Mouse (Mus musculus): ENCODE data around the gene Gm4847.

Gm4847 gene

DNA sequence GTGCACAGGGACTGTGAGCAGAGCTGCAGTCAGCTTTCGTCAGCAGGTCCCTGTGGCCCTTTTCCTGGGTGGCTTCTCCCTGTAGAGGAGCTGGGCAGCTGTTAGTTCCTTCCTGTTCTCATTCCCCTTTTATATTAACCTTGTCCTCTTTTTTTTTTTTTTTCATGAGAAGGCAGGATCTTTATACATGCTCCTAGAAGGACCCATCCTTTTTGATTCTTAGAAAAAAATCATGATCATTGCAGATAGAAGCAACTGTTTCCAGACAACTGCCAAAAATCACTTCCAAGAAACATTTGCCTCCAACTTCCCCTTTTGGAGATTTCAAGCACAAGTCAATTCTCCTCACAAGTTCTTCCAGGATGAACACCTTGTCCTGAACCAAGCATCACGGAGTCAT lies at the start of gene Gm4847:
Gm4847 (minus strand) TSS at position 101 of the 400 bp plus-strand sequence.
- ATAC-seq (ENCODE audit: low TSS enrichment) = no peak

DNA sequence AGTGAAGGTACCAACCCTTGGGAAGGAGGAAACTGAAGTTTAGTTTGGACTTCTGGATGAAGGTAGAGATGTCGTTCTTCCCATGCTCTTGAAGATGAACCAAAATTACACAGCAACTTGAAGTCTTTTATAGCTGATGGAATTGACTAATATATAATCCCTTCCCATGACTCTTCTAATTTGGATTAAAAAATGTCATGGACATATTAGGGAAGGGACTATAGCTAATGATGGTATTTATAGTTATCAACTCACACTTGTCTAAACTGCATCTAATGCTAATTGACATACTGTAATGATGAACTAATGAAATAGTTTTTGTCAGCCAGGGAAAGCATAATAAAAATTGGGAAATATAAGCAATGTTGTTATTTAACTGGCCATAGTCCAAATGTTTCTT lies 34.3 kb upstream of the Gm4847 start, which contains the start of gene Fmo9:
Fmo9 (minus strand) TSS at position 101 of the 400 bp plus-strand sequence.
- ATAC-seq (ENCODE audit: low TSS enrichment) = no peak

DNA sequence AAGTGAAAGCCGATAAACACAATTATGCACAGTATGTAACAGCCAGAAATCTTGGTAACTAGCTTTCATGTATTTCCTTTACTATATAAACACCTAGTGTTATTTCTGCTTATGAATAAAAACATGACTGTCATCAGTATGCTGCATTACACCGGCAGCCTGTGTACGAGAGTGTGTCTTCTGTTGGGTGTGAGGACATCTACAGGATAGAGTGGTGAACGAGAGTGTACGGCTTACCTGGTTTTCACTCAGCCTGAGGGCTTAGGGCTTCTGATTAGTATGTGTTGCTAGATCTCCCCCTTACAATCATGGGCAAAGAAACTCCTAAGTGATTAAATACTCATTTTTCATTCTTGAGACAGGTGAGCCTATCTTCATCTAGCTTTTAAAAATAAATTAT lies 21.8 kb upstream of the Gm4847 start:
- ATAC-seq (ENCODE audit: low TSS enrichment) = peak; percentile 55; the same call in 1 of the 2 replicates

DNA sequence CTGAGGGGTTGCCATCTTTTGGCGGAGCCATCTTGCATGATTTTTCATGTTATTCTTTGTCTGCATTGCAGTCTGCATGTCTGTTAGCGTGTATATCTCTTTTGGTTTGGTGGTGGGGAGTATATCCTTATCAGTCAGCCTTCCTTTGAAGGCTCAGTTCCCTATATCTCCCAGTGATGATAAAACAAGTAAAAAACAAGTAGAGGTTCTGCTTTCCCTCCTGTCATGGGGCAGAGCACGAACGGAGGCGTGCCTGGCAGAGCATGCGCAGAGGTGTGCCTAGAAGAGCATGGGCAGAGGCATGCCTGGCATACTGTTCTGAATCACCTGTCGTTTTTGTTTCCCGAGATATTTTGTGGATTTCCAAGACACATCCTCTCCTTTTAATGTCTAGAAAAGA lies 13.3 kb upstream of the Gm4847 start:
- ATAC-seq (ENCODE audit: low TSS enrichment) = no peak
